Mouse (Mus musculus): ENCODE measurements around the gene Fntb.
A peak's percentile ranks its signal among the peaks of the same experiment; 100 is the strongest.

DNA sequence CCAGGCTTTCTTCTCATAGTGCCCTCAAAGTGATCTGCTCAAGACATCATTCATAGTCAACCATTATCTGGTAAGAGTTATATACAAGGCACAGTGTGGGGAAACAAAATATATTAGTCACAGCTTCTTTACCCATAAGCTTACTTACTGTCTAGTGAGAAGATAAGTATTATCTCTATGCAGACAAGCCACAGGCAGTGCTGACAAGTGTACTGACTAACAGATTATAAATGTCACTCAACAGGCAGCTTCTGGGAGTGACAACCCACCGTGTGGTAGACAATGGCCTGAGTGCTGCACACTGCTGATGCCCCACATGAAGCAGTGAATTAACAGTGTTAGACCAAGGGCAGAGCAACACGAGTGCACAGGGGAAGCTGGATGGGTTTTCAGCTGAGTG lies 176.1 kb downstream of the Fntb start:
- TF ChIP-seq CTCF (IDR thresholded peaks at IDR 0.05; ENCODE audit: low read depth) (no peak), EP300 (IDR thresholded peaks at IDR 0.05; ENCODE audit: low read depth) (peak; percentile 79; the same call in 1 of the 2 replicates)

Measured in liver, postnatal 0 days (tissue).